Mouse (Mus musculus): ENCODE data around the gene Gm20826. TPM values are rescaled to one million over a fixed set of nuclear protein-coding genes. Genes with fewer than 3 reads are reported as not detected.
"Not testable (repeated sequence)": the region's sequence is repeated elsewhere in the genome, so short reads cannot be mapped to it uniquely, and the experiment has no call there.

Gm20826 gene
- total RNA-seq (2021), result under 1 TPM in 1 of 2 experiments, not detected in 1; 0.07 TPM
- long read RNA-seq, experiment 1, result 0 reads
- long read RNA-seq, experiment 2, result 0 reads

DNA sequence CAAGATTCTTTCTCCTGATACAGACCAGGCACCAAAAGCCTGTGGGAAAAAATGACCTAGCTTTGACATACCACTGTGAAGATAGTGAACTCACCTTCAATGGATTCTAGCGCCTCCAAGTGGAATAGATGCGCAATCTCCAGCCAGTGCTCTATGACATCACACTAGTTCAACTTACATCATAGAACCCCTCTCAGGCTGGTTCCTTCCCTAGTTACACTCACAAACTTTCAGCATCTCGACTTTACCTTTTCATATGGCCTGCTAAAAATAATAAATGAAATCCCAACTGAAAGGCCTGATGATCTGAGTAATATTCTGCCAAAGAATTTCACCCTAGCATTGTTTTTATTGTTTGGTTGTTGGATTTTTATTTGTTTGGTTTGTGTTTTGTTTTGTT lies at the start of gene Gm20826:
TSS of gene Gm20826 (minus strand) at position 101 of the 400 bp plus-strand sequence.
- not testable (repeated sequence) for DNase-seq

Other genes with a start within 250 kb of the Gm20826 start
- gene Gm21788, start 233.5 kb downstream of the Gm20826 start, total RNA-seq (2021), result not detected
- not detected for gene Gm28576, start 84.5 kb upstream of the Gm20826 start, total RNA-seq (2021)